Mouse (Mus musculus): ENCODE results near the gene Kcnk2. TPM values are rescaled to one million over a fixed set of nuclear protein-coding genes. Genes with fewer than 3 reads are reported as not detected.

Kcnk2 gene
- polyA plus RNA-seq, 1 experiment from 2014 or later = 0.06 TPM

- Histone ChIP-seq H3K4me2 (no peak overlapping the region), H3K9me3 (replicated peaks) (no peaks in the 10 kb centered on the region), H3K4me3 (no peak overlapping the region), H3K27ac (no peak overlapping the region), H3K36me3 (no peaks in the 10 kb centered on the region), H3K4me1 (no peaks in the 10 kb centered on the region), H3K27me3 (replicated peaks) (no peaks in the 10 kb centered on the region), H3K9ac (no peak overlapping the region)
- WGBS (ENCODE audit: insufficient replicate concordance) = 62% methylated on average over 10 of the region's 10 CpGs
- ATAC-seq = no peak
These were observed 15.2 kb downstream of the Kcnk2 start for GRCm38 (mm10) chr1:189386848-189387247.

- Histone ChIP-seq H3K9me3 (replicated peaks) (no peaks in the 10 kb centered on the region), H3K36me3 (no peaks in the 10 kb centered on the region), H3K4me1 (no peaks in the 10 kb centered on the region), H3K4me3 (no peak overlapping the region), H3K27me3 (replicated peaks) (no peaks in the 10 kb centered on the region), H3K4me2 (no peak overlapping the region), H3K27ac (no peak overlapping the region), H3K9ac (no peak overlapping the region)
- no peak for ATAC-seq
- 55% methylated on average over 2 of the region's 2 CpGs for WGBS (ENCODE audit: insufficient replicate concordance)
These were observed 15.9 kb downstream of the Kcnk2 start for GRCm38 (mm10) chr1:189386141-189386540.

GRCm38 (mm10) chr1:189367722-189368121 is 34.4 kb downstream of the Kcnk2 start:
- Histone ChIP-seq H3K27ac (no peak overlapping the region), H3K9me3 (replicated peaks) (no peaks in the 10 kb centered on the region), H3K4me2 (no peak overlapping the region), H3K4me1 (no peaks in the 10 kb centered on the region), H3K36me3 (no peaks in the 10 kb centered on the region), H3K4me3 (no peak overlapping the region), H3K9ac (no peak overlapping the region), H3K27me3 (replicated peaks) (no peaks in the 10 kb centered on the region)
- WGBS (ENCODE audit: insufficient replicate concordance) = 61% methylated on average over 4 of the region's 4 CpGs
- no peak for ATAC-seq

- Histone ChIP-seq H3K4me3 (no peak overlapping the region), H3K9me3 (replicated peaks) (no peaks in the 10 kb centered on the region), H3K4me1 (no peaks in the 10 kb centered on the region), H3K36me3 (no peaks in the 10 kb centered on the region), H3K27me3 (replicated peaks) (no peaks in the 10 kb centered on the region), H3K9ac (no peak overlapping the region), H3K27ac (no peak overlapping the region), H3K4me2 (no peak overlapping the region)
- ATAC-seq = no peak
- 60% methylated on average over 5 of the region's 5 CpGs for WGBS (ENCODE audit: insufficient replicate concordance)
These were observed 37.9 kb downstream of the Kcnk2 start for GRCm38 (mm10) chr1:189364188-189364587.

GRCm38 (mm10) chr1:189362579-189362978 is 39.5 kb downstream of the Kcnk2 start:
- no peaks in the 10 kb centered on the region for H3K27me3 ChIP-seq (replicated peaks)
- no peak overlapping the region for H3K9ac ChIP-seq
- 67% methylated on average over 6 of the region's 6 CpGs for WGBS (ENCODE audit: insufficient replicate concordance)
- H3K27ac ChIP-seq = no peak overlapping the region
- no peaks in the 10 kb centered on the region for H3K4me1 ChIP-seq
- H3K36me3 ChIP-seq = no peaks in the 10 kb centered on the region
- no peak for ATAC-seq
- no peak overlapping the region for H3K4me3 ChIP-seq
- H3K9me3 ChIP-seq (replicated peaks) = no peaks in the 10 kb centered on the region
- H3K4me2 ChIP-seq = no peak overlapping the region

- Histone ChIP-seq H3K27me3 (replicated peaks) (no peaks in the 10 kb centered on the region), H3K4me1 (no peaks in the 10 kb centered on the region), H3K4me2 (no peak overlapping the region), H3K36me3 (no peaks in the 10 kb centered on the region), H3K27ac (no peak overlapping the region), H3K9ac (no peak overlapping the region), H3K9me3 (replicated peaks) (no peaks in the 10 kb centered on the region), H3K4me3 (no peak overlapping the region)
- WGBS (ENCODE audit: insufficient replicate concordance) = 72% methylated on average over 4 of the region's 4 CpGs
- no peak for ATAC-seq
These were observed 42.4 kb downstream of the Kcnk2 start for GRCm38 (mm10) chr1:189359699-189360098.

GRCm38 (mm10) chr1:189353887-189354286 is 48.2 kb downstream of the Kcnk2 start:
- WGBS (ENCODE audit: insufficient replicate concordance) = 79% methylated on average over 1 of the region's 1 CpGs
- H3K27me3 ChIP-seq (replicated peaks) = no peaks in the 10 kb centered on the region
- H3K4me3 ChIP-seq = no peak overlapping the region
- no peaks in the 10 kb centered on the region for H3K4me1 ChIP-seq
- no peak overlapping the region for H3K27ac ChIP-seq
- H3K36me3 ChIP-seq = no peaks in the 10 kb centered on the region
- no peak overlapping the region for H3K9ac ChIP-seq
- no peak overlapping the region for H3K4me2 ChIP-seq
- ATAC-seq = no peak
- no peaks in the 10 kb centered on the region for H3K9me3 ChIP-seq (replicated peaks)

- H3K27ac ChIP-seq = no peak overlapping the region
- no peaks in the 10 kb centered on the region for H3K9me3 ChIP-seq (replicated peaks)
- 58% methylated on average over 6 of the region's 6 CpGs for WGBS (ENCODE audit: insufficient replicate concordance)
- H3K27me3 ChIP-seq (replicated peaks) = no peaks in the 10 kb centered on the region
- no peak overlapping the region for H3K4me2 ChIP-seq
- no peaks in the 10 kb centered on the region for H3K36me3 ChIP-seq
- no peak overlapping the region for H3K9ac ChIP-seq
- no peak overlapping the region for H3K4me3 ChIP-seq
- ATAC-seq = no peak
- no peaks in the 10 kb centered on the region for H3K4me1 ChIP-seq
These were observed 50.3 kb downstream of the Kcnk2 start for GRCm38 (mm10) chr1:189351804-189352203.

- no peaks in the 10 kb centered on the region for H3K36me3 ChIP-seq
- no peak overlapping the region for H3K27ac ChIP-seq
- no peaks in the 10 kb centered on the region for H3K4me1 ChIP-seq
- WGBS (ENCODE audit: insufficient replicate concordance) = 71% methylated on average over 5 of the region's 5 CpGs
- no peaks in the 10 kb centered on the region for H3K9me3 ChIP-seq (replicated peaks)
- H3K4me2 ChIP-seq = no peak overlapping the region
- H3K27me3 ChIP-seq (replicated peaks) = peaks cover 20% of the 10 kb centered on the region
- no peak overlapping the region for H3K4me3 ChIP-seq
- no peak for ATAC-seq
- H3K9ac ChIP-seq = no peak overlapping the region
These were observed 52.9 kb downstream of the Kcnk2 start for GRCm38 (mm10) chr1:189349205-189349604.

- H3K9ac ChIP-seq = no peak overlapping the region
- H3K36me3 ChIP-seq = no peaks in the 10 kb centered on the region
- no peak overlapping the region for H3K27ac ChIP-seq
- no peak for ATAC-seq
- H3K9me3 ChIP-seq (replicated peaks) = no peaks in the 10 kb centered on the region
- H3K4me2 ChIP-seq = no peak overlapping the region
- WGBS (ENCODE audit: insufficient replicate concordance) = 48% methylated on average over 5 of the region's 5 CpGs
- peaks cover 54% of the 10 kb centered on the region for H3K27me3 ChIP-seq (replicated peaks)
- no peak overlapping the region for H3K4me3 ChIP-seq
- H3K4me1 ChIP-seq = no peaks in the 10 kb centered on the region
These were observed 56.9 kb downstream of the Kcnk2 start for GRCm38 (mm10) chr1:189345166-189345565.

GRCm38 (mm10) chr1:189343301-189344251 is 58.5 kb downstream of the Kcnk2 start:
- peak overlapping the region; percentile 68 for H3K4me2 ChIP-seq
- 3% methylated on average over 57 of the region's 82 CpGs for WGBS (ENCODE audit: insufficient replicate concordance)
- ATAC-seq = peak; percentile 35; the same call in 1 of the 2 replicates
- no peak overlapping the region for H3K9ac ChIP-seq
- H3K27ac ChIP-seq = no peak overlapping the region
- no peaks in the 10 kb centered on the region for H3K4me1 ChIP-seq
- no peaks in the 10 kb centered on the region for H3K36me3 ChIP-seq
- H3K27me3 ChIP-seq (replicated peaks) = peaks cover 54% of the 10 kb centered on the region
- peak overlapping the region; percentile 41 for H3K4me3 ChIP-seq
- H3K9me3 ChIP-seq (replicated peaks) = no peaks in the 10 kb centered on the region

GRCm38 (mm10) chr1:189342416-189343104 is 59.5 kb downstream of the Kcnk2 start:
- ATAC-seq = no peak
- Histone ChIP-seq H3K4me1 (no peaks in the 10 kb centered on the region), H3K4me3 (no peak overlapping the region), H3K9me3 (replicated peaks) (no peaks in the 10 kb centered on the region), H3K36me3 (no peaks in the 10 kb centered on the region), H3K9ac (no peak overlapping the region), H3K4me2 (peak overlapping the region; percentile 68; the same call in 1 of the 2 replicates), H3K27ac (no peak overlapping the region), H3K27me3 (replicated peaks) (peaks cover 54% of the 10 kb centered on the region)
- 3% methylated on average over 30 of the region's 30 CpGs for WGBS (ENCODE audit: insufficient replicate concordance)

Measured in liver, embryonic 12.5 days (tissue).